Mouse (Mus musculus) neural tube, embryonic 15.5 days (tissue): ENCODE measurements around the gene Chrng. TPM values are rescaled to one million over a fixed set of nuclear protein-coding genes. Genes with fewer than 3 reads are reported as not detected.

Experiments used
- ATAC-seq: fragments of 200-750 bp; cut with Nextera tagmentation; 2 replicates; pipeline ENCODE4 v1.8.0; 2017; ENCODE audit warnings: mild to moderate bottlenecking, moderate TSS enrichment, moderate library complexity; ENCODE audit not compliant: low FRiP score
- H3K27ac ChIP-seq: fragments of 300-500 bp; sonication (generic); replicated peaks from 2 replicates; pipeline ENCODE4 v1.5.1; 2015; ENCODE audit warnings: mild to moderate bottlenecking, inconsistent platforms
- H3K27me3 ChIP-seq: fragments of 300-500 bp; sonication (generic); replicated peaks from 2 replicates; pipeline ENCODE4 v1.6.1; 2015; ENCODE audit warnings: inconsistent platforms
- H3K36me3 ChIP-seq: fragments of 300-500 bp; sonication (generic); 2 replicates; pipeline ENCODE4 v1.6.1; 2015; ENCODE audit warnings: inconsistent platforms
- H3K4me1 ChIP-seq: fragments of 300-500 bp; sonication (generic); 2 replicates; pipeline ENCODE4 v1.6.1; 2015; ENCODE audit warnings: inconsistent platforms
- H3K4me2 ChIP-seq: fragments of 300-500 bp; sonication (generic); 2 replicates; pipeline ENCODE4 v1.6.1; 2015; ENCODE audit warnings: inconsistent platforms, mild to moderate bottlenecking, moderate library complexity
- H3K4me3 ChIP-seq: fragments of 300-500 bp; sonication (generic); replicated peaks from 2 replicates; pipeline ENCODE4 v1.5.1; 2015; ENCODE audit warnings: mild to moderate bottlenecking, inconsistent platforms
- H3K9ac ChIP-seq: fragments of 300-500 bp; sonication (generic); replicated peaks from 2 replicates; pipeline ENCODE4 v1.6.1; 2015; ENCODE audit warnings: mild to moderate bottlenecking, inconsistent platforms
- H3K9me3 ChIP-seq: fragments of 300-500 bp; sonication (generic); replicated peaks from 2 replicates; pipeline ENCODE4 v1.6.1; 2016; ENCODE audit warnings: inconsistent platforms
- WGBS: fragments of 180-500 bp; shearing (Covaris S2); methylation state at CpG from one replicate; pipeline ENCODE4 v1.1.7; 2015; ENCODE audit warnings: mixed read lengths; 5-methylcytosine and 5-hydroxymethylcytosine counted together
- polyA plus RNA-seq: library from polyadenylated mRNA; unstranded; fragments of >200 nt; fragmentation: Nextera tagmentation; extraction: Ambion mirVana; gene quantifications from 2 replicates; pipeline ENCODE4 v1.2.1, GENCODE M21; 2015

Chrng gene
- polyA plus RNA-seq, 1 experiment from 2014 or later = 1.5 TPM

DNA sequence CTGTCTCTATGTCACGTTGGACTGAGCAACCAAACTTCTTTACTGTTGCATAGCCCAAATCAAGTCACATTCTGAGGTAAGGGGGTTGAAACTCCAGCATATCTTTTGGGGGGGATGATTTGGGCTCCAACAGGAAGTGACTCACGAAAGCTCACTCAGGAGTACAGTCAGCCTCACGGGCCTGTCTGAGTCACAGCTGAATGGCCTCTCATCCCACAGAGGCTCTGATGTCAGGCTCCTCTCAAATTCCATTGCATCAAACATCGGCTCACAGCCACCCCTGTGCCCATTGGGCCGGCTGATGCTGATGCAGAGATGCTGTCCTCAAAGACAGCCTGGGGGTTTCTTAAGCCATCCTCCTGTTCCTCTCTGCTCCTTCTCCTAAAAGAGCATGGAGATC is 23.6 kb upstream of the Chrng start:
- H3K4me2 ChIP-seq = no peak overlapping the region
- peaks cover 23% of the 10 kb centered on the region for H3K4me1 ChIP-seq
- no peak overlapping the region for H3K27ac ChIP-seq
- H3K36me3 ChIP-seq = no peaks in the 10 kb centered on the region
- 66% methylated on average over 5 of the region's 5 CpGs for WGBS
- no peak overlapping the region for H3K9ac ChIP-seq
- no peak for ATAC-seq
- H3K4me3 ChIP-seq = no peak overlapping the region
- peaks cover 47% of the 10 kb centered on the region for H3K27me3 ChIP-seq
- H3K9me3 ChIP-seq = no peaks in the 10 kb centered on the region

DNA sequence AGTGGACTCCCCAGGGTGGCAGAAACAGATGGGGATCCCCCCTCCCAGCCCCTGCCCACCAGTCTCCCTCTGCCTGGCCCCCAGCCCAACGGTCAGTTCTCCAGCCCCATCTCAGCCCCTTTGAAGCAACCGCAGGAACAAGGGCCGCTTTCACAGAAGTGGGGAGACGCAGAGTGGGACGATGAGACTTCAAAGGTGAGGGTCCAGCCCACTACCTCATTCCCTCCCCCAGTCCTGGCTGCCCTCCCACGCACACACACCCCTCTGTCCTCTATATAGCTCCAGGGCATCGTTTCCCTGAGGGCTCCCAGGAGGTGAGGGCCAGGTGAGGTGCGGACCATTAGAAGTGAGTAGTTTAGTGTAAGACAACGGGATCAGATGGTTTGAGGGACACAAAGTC is 21.4 kb upstream of the Chrng start, which contains the start of gene Prss56:
TSS of gene Prss56 (plus strand) at position 301 of the 400 bp plus-strand sequence.
- peaks cover 61% of the 10 kb centered on the region for H3K27me3 ChIP-seq
- H3K36me3 ChIP-seq = no peaks in the 10 kb centered on the region
- no peak within 1 kb of the TSS for H3K4me3 ChIP-seq
- no peaks in the 10 kb centered on the region for H3K9me3 ChIP-seq
- no peak within 1 kb of the TSS for H3K4me2 ChIP-seq
- no peak within 1 kb of the TSS for H3K27ac ChIP-seq
- no peak for ATAC-seq
- WGBS = 23% methylated on average over 9 of the region's 9 CpGs
- H3K9ac ChIP-seq = no peak within 1 kb of the TSS
- H3K4me1 ChIP-seq = peaks cover 25% of the 10 kb centered on the region

DNA sequence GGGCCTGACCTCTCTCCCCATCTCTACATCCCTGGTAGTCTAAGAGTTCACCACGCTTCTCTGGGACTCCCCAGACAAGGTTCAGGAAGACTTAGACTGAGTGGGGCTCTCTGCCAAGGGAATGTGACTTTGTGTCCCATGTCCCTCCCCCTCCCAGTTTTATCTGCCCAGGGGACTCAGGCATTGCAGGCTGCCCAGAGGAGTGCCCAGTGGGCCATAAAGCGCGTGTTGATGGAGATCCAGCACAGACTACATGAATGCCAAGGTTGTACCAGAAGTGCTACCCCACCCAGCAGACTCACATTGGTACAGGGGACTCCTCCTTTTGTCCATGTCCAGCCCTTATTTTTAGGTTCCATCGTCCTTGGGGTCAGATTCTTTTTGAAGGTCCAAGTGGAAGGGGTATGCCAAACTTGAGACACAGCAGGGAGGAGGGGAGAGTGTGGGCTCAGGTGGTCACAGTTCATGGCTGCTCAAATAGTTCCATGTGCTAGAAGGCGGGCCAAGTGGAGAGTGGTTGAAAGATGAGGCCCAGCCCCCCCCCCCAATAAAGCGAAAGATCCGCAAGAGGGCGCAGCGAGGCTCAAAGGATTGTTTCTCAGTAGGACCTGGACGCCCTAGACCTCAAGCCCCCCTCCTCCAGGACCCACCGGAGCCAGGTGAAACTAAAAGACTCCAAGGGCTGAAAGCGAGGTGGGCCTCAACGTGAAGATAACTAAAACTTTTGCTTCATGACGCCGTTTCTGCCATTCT is 20.3 kb upstream of the Chrng start:
- WGBS = 26% methylated on average over 15 of the region's 15 CpGs
- H3K4me3 ChIP-seq = 0 out of 2 replicates have a peak overlapping the region, but pooled peaks have one; percentile 15
- no peak for ATAC-seq
- H3K4me2 ChIP-seq = peak overlapping the region; percentile 50
- H3K27me3 ChIP-seq = peaks cover 67% of the 10 kb centered on the region
- H3K27ac ChIP-seq = no peak overlapping the region
- no peaks in the 10 kb centered on the region for H3K9me3 ChIP-seq
- H3K9ac ChIP-seq = no peak overlapping the region
- no peaks in the 10 kb centered on the region for H3K36me3 ChIP-seq
- peaks cover 25% of the 10 kb centered on the region for H3K4me1 ChIP-seq

DNA sequence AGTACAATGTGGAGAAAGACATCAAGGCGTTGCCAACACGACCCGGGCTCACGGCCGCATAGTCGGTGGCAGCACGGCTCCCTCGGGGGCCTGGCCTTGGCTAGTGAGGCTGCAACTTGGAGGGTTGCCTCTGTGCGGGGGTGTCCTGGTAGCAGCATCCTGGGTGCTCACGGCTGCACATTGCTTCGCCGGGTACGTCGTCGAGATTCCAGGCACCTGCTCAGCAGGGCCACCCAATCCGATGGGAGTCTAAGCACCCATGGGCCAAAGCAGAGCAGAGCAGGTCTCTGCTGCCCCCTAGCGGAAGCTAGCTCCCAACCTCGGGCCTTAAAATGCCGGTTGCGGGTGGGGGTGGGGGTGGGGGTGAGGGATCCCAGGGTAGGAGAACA is 19.7 kb upstream of the Chrng start:
- Histone ChIP-seq H3K27ac (no peak overlapping the region), H3K4me2 (peak overlapping the region; percentile 50), H3K9ac (no peak overlapping the region), H3K27me3 (peaks cover 72% of the 10 kb centered on the region), H3K4me3 (0 out of 2 replicates have a peak overlapping the region, but pooled peaks have one; percentile 15), H3K4me1 (peaks cover 25% of the 10 kb centered on the region), H3K9me3 (no peaks in the 10 kb centered on the region), H3K36me3 (no peaks in the 10 kb centered on the region)
- 4% methylated on average over 20 of the region's 20 CpGs for WGBS
- ATAC-seq = peak; percentile 27; the same call in 1 of the 2 replicates

DNA sequence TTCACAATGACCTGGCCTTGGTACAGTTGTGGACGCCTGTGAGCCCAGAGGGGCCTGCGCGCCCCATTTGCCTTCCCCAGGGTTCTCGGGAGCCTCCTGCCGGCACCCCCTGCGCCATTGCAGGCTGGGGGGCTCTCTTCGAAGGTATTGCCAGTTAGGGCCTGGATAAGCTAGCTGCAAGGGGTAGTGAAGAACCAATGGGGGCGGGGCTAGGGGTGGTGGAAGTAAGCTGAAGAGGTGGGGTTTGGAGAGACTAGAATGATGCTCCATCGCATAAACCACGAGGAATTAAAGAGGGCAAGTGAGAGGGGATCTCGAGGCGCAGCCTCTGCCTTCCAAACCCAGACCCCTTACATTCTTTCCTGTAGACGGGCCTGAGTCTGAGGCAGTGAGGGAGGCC is 18.9 kb upstream of the Chrng start:
- peaks cover 25% of the 10 kb centered on the region for H3K4me1 ChIP-seq
- no peak for ATAC-seq
- no peak overlapping the region for H3K27ac ChIP-seq
- peak overlapping the region; percentile 97; the same call in 1 of the 2 replicates for H3K4me2 ChIP-seq
- H3K27me3 ChIP-seq = peaks cover 72% of the 10 kb centered on the region
- WGBS = 14% methylated on average over 13 of the region's 13 CpGs
- H3K4me3 ChIP-seq = 0 out of 2 replicates have a peak overlapping the region, but pooled peaks have one; percentile 53
- H3K9me3 ChIP-seq = no peaks in the 10 kb centered on the region
- no peaks in the 10 kb centered on the region for H3K36me3 ChIP-seq
- no peak overlapping the region for H3K9ac ChIP-seq

DNA sequence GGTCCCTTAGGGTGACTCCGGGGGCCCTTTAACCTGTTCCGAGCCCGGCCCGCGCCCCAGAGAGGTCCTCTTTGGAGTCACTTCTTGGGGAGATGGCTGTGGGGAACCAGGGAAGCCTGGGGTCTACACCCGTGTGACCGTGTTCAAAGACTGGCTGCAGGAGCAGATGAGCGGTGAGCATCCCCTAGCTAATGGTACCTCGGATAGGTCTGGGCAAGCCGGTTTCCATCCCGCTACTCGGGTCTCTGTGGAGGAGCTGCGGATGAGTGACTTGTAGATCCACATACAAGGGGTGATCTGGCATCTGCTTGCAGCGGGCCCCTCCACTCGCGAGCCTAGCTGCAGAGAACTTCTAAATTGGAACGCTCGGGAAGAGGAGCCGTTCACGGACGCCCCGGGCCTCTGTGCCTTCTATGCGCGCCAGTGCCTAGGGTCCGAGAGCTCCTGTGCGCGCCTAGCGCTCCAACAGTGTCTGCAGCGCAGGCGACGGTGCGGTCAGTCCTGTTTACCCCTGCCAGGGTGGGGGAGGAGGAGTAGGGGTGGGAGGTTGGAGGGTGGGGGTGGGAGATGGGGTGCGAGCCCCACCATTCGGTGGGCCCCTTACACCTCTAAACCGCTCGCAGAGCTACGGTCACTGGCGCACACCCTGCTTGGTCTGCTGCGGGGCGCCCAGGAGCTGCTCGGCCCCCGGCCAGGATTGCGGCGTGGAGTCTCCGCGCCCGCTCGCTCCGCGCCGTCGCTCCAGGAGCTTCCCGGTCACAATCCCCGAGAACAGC is 18.0 kb upstream of the Chrng start:
- no peaks in the 10 kb centered on the region for H3K9me3 ChIP-seq
- H3K27me3 ChIP-seq = peaks cover 65% of the 10 kb centered on the region
- 2% methylated on average over 53 of the region's 54 CpGs for WGBS
- H3K4me2 ChIP-seq = peak overlapping the region; percentile 97
- H3K4me1 ChIP-seq = peaks cover 25% of the 10 kb centered on the region
- peak overlapping the region; percentile 53 for H3K4me3 ChIP-seq
- H3K27ac ChIP-seq = no peak overlapping the region
- H3K9ac ChIP-seq = peak overlapping the region; percentile 51
- H3K36me3 ChIP-seq = no peaks in the 10 kb centered on the region
- ATAC-seq = peak; percentile 56

DNA sequence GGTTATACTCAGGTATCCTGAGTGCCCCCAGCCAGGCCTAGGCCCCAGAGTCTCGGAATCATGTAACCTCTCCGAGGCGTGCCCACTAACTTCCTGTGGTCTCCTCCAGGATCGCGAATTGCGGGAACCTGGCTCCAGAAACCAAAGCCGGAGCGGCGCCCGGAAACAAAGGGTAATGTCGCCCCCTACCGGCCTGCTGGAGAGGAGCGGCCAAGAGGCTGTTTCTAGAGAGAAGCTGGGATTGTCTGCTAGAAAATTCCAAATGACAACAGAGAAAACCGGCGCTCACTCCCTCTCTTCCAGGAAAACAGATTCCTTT is 17.5 kb upstream of the Chrng start:
- ATAC-seq = peak; percentile 54

DNA sequence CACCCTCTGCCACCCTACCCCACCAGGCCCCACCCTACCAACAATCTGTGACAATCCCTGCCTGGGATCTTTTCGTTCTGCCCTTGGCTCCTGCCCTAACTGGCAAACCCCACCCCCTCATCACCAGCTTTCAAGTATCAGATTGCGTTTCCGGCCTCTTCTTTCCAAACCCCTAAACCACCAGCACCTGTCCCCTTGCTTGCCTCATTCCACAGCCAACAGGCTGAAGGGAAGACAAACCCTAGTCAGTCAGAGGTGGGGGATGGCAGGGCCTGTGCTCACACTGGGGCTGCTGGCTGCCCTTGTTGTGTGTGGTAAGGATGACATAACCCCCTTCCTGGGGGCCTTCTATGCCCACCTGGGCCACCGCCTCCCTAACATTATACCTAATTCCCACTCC is 14.0 kb upstream of the Chrng start, which contains the start of gene Chrnd:
TSS of gene Chrnd (plus strand) at position 179 of the 400 bp plus-strand sequence.
- no peak within 1 kb of the TSS for H3K27ac ChIP-seq
- H3K4me3 ChIP-seq = no peak within 1 kb of the TSS
- no peaks in the 10 kb centered on the region for H3K36me3 ChIP-seq
- H3K4me1 ChIP-seq = peaks cover 14% of the 10 kb centered on the region
- H3K27me3 ChIP-seq = peaks cover 29% of the 10 kb centered on the region
- no peaks in the 10 kb centered on the region for H3K9me3 ChIP-seq
- no peak within 1 kb of the TSS for H3K4me2 ChIP-seq
- H3K9ac ChIP-seq = no peak within 1 kb of the TSS
- ATAC-seq = no peak
- WGBS = 36% methylated on average over 4 of the region's 4 CpGs

More for the DNA sequence above, 17.5 kb upstream of the Chrng start:
- H3K27ac ChIP-seq = no peak overlapping the region
- H3K9ac ChIP-seq = peak overlapping the region; percentile 51
- H3K4me3 ChIP-seq = peak overlapping the region; percentile 53
- peaks cover 60% of the 10 kb centered on the region for H3K27me3 ChIP-seq
- no peaks in the 10 kb centered on the region for H3K36me3 ChIP-seq
- no peaks in the 10 kb centered on the region for H3K9me3 ChIP-seq
- H3K4me1 ChIP-seq = peaks cover 25% of the 10 kb centered on the region
- peak overlapping the region; percentile 97 for H3K4me2 ChIP-seq
- 0% methylated on average over 15 of the region's 15 CpGs for WGBS

DNA sequence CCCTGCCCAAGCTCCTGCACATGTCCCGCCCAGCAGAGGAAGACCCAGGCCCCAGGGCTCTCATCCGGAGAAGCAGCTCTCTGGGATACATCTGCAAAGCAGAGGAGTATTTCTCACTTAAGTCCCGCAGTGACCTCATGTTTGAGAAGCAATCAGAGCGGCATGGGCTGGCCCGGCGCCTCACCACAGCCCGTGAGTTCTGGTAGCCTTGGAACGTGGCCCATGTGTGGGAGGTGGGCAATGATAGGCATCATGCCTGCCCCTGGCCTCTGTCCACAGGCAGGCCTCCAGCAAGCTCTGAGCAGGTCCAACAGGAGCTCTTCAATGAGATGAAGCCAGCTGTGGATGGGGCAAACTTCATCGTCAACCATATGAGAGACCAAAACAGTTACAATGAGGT is 7.2 kb upstream of the Chrng start:
- H3K4me1 ChIP-seq = no peaks in the 10 kb centered on the region
- H3K4me3 ChIP-seq = no peak overlapping the region
- ATAC-seq = no peak
- no peaks in the 10 kb centered on the region for H3K27me3 ChIP-seq
- H3K9ac ChIP-seq = no peak overlapping the region
- H3K9me3 ChIP-seq = no peaks in the 10 kb centered on the region
- no peak overlapping the region for H3K27ac ChIP-seq
- no peak overlapping the region for H3K4me2 ChIP-seq
- WGBS = 82% methylated on average over 9 of the region's 9 CpGs
- no peaks in the 10 kb centered on the region for H3K36me3 ChIP-seq

DNA sequence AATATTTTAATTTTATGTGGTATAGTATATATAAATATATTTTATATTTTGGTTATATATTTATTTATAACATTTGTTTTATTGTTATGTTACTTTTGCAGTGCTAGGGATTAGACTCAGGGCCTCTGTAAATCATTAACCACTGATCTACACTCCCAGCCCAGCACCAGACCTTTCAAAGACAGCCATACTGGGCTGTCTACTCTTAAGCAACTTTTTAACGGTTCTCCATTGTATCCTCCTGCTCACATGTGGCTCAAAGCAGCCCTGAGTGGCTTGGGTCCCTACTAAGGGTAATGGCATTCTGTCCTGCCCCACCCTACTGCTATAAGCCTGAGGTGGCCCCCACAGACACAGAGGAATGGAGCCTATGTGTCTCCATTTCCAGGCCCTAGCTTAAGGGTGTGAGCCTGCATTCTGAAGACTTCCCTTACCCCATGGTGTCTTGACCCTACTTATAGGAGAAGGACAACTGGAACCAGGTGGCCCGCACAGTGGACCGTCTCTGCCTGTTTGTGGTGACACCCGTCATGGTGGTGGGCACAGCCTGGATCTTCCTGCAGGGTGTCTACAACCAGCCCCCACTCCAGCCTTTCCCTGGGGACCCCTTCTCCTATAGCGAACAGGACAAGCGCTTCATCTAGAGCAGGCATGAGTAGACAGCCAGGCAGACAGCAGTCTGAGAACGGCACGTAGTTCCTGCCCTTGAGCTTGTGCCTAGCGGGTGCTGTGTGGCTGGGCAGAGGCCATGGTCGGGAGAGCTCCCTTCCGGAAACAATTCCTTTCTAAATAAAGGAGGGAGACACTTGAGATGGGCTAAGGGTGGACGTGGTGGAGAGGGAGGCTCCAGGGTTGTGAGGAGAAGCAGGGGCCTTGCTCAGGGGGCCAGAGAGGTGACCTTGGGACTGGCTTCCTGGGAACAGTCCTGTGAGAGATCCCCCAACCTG is 6.1 kb upstream of the Chrng start:
- H3K4me1 ChIP-seq = no peaks in the 10 kb centered on the region
- 75% methylated on average over 12 of the region's 12 CpGs for WGBS
- H3K9ac ChIP-seq = no peak overlapping the region
- H3K9me3 ChIP-seq = no peaks in the 10 kb centered on the region
- H3K4me2 ChIP-seq = no peak overlapping the region
- H3K4me3 ChIP-seq = no peak overlapping the region
- no peaks in the 10 kb centered on the region for H3K27me3 ChIP-seq
- no peak overlapping the region for H3K27ac ChIP-seq
- no peaks in the 10 kb centered on the region for H3K36me3 ChIP-seq
- no peak for ATAC-seq

DNA sequence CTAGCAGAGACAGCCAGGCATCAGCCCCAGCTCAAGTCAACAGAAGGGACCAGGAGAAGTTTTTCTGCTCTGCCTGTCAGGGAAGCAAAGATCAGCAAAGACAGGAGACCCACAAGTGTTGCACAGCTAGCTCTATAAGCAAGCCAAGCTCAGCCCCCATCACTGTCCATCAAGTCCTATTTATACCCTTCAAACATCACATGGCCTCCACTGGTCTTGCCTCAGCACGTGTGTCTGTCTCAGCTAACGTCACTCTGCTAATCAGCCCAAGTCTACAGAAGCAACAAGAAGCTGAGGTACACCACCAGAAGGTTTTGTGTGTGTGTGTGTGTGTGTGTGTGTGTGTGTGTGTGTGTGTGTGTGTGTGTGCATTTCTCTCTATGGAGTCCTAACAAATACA is 3.6 kb upstream of the Chrng start:
- Histone ChIP-seq H3K9me3 (no peaks in the 10 kb centered on the region), H3K36me3 (no peaks in the 10 kb centered on the region), H3K27me3 (peaks cover 9% of the 10 kb centered on the region), H3K4me3 (no peak overlapping the region), H3K4me1 (no peaks in the 10 kb centered on the region), H3K9ac (no peak overlapping the region), H3K4me2 (no peak overlapping the region), H3K27ac (no peak overlapping the region)
- ATAC-seq = no peak
- WGBS = 77% methylated on average over 2 of the region's 2 CpGs
